Mouse (Mus musculus) G1E (cell line): ENCODE data around the gene Ift46.

Source experiments
- CTCF ChIP-seq: IDR thresholded peaks from 2 replicates; pipeline ENCODE4 v1.5.1; 2012; ENCODE audit warnings: low read depth, low read length, inconsistent platforms, mixed read lengths
- TAL1 ChIP-seq: conservative IDR thresholded peaks from 2 replicates; pipeline ENCODE4 v1.6.1; 2012; ENCODE audit warnings: low read depth, low read length, inconsistent platforms, mixed read lengths

DNA sequence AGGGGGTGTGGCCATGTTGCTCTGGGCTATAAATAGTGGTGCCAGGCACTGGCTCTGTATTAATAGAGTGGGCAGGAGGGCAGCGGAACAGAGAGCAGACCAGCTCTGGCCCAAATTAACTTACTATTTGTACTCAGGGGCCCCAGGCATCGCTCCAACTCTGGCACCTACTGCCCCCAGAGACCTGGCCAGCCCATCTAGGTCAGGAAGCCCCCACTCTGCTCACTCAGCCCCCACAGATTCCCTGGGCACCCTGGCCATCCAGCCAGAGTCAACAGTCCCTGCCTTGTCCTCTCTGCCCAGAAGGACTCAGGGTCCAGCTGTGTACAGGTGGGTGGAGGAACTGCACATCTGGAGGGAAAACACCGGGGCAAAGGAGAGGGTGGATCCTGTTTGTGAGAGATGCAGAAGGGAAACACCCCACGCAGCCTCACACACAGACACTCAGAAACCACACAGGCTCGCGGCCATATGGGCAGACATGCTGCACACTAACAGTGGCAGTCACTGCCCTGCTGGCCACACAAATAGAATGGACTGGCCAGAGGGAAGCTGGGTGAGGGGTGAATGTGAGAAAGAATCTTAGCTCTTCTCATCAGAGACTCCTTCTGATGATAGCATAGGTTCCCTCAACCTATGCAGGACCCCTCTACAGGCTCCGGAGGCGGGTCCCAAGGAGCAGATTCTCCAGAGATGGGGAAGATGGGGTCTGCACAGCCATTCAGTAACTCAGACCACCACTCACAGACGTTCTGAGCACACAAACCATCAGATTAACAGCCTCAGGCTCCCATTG lies 47.2 kb upstream of the Ift46 start:
- TF ChIP-seq CTCF: no peak
- no peak for TF ChIP-seq TAL1
